Mouse (Mus musculus) skeletal muscle tissue, adult 2 months (tissue): ENCODE measurements around the gene Nt5dc1.
"Not testable (repeated sequence)": the region's sequence is repeated elsewhere in the genome, so short reads cannot be mapped to it uniquely, and the experiment has no call there.

Experiments used
- DNase-seq: peaks from one replicate; pipeline ENCODE4 v3.0.0-alpha.2; 2012; ENCODE audit warnings: low read depth, low spot score

Nt5dc1 gene

DNA sequence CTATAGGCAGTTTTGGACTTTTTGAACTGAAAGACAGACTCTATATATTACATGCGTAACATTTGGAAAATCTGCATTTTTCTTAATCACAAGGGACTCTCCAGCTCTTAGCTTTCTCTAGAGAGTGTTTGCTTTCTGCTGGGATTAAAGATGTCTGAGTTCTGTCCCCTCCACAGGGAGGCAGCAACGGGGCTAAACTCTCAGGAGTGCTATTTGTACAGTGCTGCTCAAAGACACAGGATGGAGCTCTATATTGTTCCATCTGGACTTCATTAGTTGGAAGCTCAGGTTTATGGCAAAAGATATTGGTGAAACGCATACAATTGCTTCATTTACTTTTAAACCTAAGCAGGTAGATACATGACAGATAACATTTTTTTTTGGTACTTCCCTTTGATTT, 105.8 kb downstream of the Nt5dc1 start:
- DNase-seq: no peak

DNA sequence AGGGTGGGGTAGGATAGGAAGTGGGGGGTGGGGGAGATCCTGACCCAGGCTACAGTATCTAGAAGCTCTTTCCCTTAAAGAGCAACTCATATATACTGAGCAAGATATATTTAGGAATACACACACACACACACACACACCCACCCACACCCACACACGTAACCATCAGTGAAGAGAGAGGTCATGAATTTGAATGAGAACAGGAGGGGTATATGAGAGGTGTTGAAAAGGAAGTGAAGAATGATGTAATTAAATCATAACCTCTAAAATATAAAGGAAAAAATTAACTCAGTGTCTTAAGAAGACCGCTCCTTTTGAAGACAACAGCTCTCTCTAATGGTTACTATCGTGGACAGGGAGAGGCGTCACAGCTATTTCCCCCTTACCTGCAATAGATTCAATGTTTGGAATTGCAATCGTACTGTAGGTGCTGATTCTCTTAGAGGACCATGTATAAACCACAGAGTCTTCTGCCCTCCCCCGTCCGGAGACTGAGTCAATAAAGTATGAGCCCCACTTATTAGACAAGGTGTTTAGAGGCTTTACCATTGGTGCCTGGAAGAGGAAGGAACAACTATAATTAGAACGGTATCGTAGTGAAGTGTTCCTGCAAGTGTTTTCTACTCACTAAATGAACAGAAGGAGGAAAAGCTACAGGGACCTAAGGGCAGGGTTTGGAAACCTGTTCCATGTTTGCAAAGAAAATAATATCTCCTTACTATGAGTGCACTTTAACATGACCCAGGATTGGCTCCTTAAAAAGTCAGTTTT, 108.3 kb downstream of the Nt5dc1 start:
- no peak for DNase-seq

DNA sequence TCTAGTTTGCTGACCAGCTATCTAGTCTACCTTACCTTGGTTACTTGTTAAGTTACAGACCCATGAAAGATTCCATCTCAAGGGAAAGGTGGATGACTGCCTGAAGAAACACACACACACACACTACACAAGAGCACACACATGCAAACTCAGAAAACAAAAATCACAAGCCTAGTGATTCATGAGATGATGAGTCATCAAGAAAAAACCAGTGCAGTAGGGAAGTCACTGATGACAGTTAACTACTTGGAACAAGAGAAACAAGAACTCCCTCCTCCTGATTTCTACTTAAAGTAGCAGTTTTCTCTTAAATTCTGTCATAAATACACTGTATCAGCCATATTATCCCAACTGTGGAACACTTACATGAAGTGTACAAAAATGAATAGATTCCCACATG, 111.3 kb downstream of the Nt5dc1 start:
- DNase-seq: no peak

DNA sequence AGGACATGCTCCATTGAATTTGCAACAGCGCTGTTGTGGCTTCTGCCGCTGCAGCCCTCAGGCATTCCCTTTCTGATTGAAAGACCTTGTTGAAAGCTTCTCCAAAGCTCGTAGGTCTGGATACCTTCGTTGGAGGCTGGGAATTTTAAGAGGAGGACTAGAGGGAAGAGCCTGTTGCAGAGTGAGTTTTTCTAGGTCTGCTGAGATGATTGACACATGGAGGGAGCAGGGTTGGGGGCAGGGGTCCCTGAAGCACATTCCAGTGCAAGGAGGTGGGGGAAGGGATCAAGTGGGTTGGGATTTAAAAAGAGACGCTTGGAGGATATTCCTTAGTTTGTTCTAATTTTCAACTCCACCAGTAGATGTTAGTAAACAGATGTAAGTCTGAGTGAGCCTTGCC, 118.0 kb downstream of the Nt5dc1 start:
- DNase-seq: no peak

DNA sequence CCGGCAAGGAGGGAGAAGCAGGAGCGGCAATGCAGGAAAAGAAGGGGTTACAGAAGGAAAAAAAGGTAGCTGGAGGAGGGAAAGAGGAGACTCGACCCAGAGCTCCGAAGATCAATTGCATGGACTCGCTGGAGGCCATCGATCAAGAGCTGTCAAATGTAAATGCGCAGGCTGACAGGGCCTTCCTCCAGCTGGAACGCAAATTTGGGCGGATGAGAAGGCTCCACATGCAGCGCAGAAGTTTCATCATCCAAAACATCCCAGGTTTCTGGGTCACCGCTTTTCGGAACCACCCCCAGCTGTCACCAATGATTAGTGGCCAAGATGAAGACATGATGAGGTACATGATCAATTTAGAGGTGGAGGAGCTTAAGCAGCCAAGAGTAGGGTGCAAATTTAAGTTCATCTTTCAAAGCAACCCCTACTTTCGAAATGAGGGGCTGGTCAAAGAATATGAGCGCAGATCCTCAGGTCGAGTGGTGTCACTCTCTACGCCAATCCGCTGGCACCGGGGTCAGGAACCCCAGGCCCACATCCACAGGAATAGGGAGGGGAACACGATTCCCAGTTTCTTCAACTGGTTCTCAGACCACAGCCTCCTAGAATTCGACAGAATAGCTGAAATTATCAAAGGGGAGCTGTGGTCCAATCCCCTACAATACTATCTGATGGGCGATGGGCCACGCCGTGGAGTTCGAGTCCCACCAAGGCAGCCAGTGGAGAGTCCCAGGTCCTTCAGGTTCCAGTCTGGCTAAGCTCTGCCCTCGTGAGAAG, 120.2 kb downstream of the Nt5dc1 start:
- no peak for DNase-seq

DNA sequence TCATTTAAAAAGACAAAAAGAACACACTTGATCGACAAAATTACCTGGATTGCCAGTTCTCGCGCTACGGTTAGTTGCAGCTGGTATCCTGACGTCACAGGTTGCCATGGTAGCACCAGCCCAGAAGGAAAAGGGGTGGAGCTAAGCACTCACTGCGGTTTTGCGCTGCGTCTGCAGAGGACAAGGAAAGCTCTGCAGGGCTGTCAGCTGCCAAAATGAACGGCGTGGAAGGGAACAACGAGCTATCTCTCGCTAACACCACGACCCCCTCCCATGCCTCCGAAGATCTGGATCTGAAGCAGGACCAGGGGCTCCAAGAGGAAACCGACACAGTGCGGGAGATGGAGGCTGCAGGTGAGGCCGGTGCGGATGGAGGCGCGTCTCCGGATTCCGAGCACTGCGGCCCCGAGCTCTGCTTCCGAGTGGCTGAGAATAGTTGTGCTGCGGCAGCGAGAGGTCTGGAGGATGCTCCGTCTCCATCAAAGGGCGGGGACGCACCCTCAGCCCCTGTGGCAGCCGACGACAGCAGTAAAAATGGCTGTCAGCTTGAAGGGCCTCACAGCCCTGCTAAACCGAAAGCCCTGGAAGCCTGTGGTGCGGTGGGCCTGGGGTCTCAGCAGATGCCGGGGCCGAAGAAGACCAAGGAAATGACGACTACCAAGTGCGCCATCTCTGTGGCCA, 120.9 kb downstream of the Nt5dc1 start, which contains the start of gene Tspyl4:
Gene Tspyl4 (plus strand): TSS at position 144 of the 681 bp plus-strand sequence.
- peak; percentile 93 for DNase-seq

DNA sequence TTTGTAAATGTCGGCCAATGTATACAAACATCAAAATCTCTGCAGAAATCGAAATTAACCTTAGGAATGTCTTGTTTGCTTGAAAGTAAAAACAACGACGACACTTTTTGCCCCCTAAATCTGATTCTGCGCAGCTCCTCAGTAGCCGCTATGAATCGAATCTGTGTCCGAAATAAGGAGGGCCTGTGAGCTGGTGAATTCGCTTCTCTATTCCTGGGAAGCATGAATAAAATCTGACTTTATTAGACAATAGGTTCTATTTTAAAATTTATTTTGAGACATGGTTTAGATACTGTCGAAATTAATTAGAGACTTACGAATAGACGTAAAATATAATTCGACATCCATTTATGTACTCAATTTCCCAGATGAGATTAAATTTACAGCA, 121.4 kb downstream of the Nt5dc1 start:
- no peak for DNase-seq

DNA sequence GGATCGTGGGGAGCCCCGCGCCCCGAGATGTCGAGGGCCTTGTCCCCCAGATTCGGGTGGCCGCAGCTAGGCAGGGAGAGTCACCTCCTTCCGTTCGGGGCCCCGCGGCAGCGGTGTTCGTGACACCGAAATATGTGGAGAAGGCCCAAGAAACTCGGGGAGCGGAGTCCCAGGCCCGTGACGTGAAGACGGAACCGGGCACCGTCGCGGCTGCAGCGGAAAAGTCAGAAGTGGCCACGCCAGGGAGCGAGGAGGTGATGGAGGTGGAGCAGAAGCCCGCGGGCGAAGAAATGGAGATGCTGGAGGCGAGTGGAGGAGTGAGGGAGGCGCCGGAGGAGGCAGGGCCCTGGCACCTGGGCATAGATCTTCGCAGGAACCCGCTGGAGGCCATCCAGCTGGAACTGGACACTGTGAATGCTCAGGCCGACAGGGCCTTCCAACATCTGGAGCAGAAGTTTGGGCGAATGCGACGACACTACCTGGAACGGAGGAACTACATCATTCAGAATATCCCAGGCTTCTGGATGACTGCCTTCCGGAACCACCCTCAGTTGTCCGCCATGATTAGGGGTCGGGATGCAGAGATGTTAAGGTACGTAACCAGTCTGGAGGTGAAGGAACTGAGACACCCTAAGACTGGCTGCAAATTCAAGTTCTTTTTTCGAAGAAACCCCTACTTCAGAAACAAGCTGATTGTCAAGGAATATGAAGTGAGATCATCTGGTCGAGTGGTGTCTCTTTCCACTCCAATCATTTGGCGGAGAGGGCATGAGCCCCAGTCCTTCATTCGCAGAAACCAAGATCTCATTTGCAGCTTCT, 135.7 kb downstream of the Nt5dc1 start:
- DNase-seq: no peak

DNA sequence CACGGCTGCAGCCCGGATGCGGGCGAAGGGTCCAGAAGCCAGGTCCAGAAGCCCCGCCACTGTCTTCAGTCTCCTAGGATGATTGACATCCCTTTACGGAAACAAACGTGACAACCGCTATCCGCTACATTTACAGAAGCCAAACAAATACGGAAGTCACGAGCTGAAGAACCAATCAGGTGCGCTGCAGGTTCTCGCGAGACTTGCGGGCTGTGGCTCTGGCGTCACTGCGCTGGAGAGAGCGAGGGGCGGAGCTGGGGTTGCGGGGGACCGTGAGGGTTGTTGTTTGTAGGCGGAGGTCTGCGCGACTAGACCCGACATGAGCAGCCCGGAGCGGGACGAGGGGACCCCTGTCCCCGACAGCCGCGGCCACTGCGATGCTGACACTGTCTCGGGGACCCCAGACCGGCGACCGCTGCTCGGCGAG, 136.4 kb downstream of the Nt5dc1 start, which contains the start of gene Tspyl1:
Gene Tspyl1 (plus strand): TSS at position 229 of the 427 bp plus-strand sequence.
- DNase-seq: peak; percentile 98

DNA sequence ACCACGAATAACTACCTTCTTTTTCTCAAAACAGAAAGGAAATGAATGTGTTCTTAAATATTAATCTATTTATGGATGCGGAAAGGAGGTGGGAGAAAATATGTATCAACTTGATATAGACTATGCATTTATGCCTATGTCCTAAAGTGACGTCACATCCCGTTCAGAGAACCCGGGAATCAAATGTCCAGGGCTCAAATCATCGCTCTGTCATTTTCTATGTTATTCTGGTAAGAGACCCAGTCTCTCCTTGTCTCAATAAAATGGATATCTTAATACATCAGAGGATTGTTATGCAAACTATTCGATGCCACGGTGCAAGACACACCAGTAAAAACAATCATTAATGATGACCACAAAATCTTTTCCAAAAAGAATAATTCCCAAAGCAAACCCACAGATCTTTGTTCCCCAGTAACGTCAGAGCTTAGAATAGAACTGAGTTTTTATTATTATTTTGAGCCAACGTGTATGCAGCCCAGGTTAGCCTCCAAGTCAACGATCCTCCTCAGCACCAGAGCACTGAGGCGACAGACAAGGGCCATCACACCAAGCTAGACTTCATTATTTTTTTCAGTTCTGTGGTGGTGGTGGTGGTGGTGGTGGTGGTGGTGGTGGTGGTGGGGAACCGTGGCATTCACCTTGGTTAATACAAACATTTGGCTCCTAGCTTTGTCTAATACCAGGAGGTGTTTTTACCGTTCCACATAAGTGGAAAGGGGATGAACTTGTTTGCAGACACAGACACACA, 137.0 kb downstream of the Nt5dc1 start:
- no peak for DNase-seq

DNA sequence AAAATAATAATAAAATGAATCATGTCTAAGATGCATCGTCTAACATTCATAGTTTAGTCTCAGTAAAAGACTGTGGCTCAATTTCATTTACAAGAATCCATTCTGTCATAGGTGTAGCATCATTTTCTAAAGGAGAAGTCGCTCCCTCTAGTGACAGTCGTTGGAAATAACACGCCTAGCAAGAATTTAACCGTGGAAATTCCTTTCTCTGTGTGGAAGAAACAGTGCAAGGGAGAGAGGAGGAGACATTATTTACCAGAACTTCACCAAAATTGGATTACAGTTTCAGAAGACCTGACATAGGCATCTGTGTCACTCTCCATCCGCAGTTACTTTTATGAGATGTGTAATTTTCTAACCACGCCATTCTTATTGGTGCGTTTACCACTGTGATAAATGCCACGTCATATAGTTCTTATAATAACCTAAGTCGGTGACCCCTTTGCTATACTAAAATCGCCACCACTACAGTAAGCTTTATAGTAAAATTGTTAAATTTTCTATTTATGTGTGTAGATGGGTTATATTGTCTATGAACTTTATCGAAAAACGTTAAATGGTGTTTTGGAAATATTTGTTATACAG, 137.7 kb downstream of the Nt5dc1 start:
- DNase-seq: peak; percentile 43

DNA sequence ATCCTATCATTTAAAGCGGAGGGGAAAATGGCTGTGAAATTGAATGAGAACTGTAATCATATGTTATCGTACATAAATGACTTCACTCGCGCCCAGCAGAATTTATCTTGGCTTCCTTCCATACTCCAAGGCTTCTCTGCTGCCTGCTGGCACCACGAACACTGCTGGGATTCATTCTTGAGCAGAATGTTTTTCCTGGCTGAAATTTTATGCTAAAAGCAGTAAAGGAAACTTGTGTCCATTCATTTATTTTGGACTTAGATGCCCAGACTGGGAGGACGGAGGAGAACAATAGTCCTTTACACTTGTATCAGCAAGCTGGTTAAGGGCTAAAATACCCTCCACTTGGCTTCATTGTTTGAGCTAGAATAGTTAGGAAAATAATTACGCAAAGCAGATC, 146.7 kb downstream of the Nt5dc1 start:
- DNase-seq: no peak

DNA sequence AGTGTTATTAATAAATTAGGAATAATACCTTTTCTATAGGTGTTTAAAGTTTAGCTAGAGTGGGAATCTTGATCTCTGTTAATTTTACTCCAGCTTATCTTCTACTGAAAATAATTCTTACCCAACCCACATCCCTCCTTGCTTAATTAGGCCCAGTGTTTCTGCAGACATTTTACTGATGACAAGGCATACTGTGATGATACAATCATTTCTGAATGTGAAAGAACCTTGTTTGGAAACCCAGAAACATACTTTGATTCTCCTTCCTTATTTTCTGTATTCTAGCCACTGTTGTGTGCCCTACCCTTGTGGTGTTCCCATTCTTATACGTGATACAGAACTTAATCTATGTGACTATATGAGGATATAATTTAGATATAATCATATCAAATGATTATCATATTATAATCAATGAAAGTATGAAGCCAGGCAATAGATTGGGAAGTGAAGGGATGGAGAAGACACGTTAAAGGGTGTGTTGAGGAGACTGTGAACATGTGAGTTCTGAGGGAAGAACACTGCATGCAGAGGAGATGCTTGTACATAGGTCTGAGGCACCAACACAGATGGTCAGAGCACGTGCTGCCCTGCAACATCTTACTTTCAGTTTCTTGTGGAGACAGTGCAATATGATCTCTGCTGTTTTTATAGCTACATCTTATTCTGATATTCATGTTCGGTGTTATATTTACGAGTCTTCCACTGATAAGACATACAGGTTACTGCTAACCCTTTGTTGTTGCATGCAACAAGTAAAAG, 150.9 kb downstream of the Nt5dc1 start:
- no peak for DNase-seq

DNA sequence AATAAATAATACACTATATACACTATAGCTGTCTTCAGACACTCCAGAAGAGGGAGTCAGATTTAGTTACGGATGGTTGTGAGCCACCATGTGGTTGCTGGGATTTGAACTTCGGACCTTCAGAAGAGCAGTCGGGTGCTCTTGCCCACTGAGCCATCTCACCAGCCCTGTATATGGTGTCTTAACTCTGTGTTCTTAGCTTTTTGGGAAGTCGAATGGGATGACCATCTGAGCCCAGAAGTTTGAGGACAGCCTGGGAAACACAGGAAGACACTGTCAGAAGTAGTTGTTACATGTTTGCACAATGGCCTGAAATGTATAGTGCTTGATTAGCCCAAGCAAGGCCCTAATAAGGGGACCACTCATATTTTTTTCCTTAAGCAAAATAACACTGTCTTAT, 153.2 kb downstream of the Nt5dc1 start:
- no peak for DNase-seq

DNA sequence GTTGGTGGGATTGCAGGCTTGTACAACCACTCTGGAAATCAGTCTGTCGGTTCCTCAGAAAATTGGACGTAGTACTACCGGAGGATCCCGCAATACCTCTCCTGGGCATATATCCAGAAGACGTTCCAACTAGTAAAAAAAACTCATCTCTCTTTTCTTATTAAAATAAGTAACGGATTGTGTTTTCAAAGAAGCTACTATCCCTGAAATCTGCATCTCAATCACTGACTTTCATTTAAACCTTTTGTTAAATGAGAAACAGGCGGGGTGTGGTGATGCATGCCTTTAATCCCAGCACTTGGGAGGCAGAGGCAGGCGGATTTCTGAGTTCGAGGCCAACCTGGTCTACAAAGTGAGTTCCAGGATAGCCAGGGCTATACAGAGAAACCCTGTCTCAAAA, 165.5 kb downstream of the Nt5dc1 start:
- DNase-seq: not testable (repeated sequence)

DNA sequence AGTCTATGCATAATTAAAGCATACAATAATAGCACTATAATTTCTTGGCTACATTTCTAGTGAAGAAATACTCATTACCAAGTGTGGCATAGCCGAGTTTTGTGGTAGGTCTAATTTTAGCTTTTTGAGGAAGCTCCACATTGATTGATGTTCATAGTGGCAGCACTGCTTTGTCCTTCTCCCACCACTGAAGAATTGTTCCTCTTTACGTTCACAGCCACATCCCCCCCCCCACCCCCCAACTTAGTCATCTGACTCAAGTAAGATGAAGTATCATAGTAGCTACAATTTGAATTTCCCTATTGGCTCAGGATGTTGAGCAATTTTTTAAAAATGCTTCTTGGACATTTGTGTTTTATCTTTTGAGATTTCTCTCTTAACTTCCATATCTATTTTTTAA, 168.8 kb downstream of the Nt5dc1 start:
- peak; percentile 29 for DNase-seq

DNA sequence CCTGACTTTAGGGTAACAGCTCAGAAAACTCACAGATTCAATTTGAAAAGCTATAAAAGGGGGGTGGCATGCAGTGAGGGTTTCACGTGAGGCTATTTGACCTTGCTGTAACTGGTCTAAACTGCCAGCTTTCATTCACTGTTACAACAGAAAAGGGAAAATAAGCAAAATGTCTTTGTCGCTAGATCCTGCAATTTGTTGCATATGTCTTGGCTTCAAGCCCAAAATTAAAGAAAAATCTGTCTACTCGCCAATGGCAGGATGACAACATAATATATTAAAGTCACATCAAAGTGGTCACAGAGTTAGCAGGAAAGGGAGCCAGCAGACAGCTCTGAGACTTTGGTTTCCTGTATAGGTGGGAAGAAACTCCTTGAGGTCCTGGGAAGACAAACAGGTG, 170.6 kb downstream of the Nt5dc1 start:
- DNase-seq: no peak

DNA sequence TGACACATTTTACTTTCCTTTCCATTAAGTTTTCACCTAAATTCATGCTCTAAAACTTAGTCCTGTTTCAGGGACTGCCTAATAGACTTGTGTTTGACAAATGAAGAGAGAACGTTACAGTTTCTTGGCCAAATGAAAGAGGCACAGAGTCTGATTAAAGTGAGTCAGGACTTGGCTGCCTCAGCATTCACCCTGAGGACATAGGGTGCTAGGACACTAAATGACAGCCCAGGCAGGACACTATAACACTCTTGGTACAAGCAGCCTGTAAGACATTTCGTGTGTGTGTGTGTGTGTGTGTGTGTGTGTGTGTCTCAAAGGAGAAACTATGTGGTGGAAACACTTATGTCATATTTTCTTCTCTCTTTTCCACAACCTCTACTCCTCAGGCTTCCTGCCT, 172.2 kb downstream of the Nt5dc1 start:
- no peak for DNase-seq

DNA sequence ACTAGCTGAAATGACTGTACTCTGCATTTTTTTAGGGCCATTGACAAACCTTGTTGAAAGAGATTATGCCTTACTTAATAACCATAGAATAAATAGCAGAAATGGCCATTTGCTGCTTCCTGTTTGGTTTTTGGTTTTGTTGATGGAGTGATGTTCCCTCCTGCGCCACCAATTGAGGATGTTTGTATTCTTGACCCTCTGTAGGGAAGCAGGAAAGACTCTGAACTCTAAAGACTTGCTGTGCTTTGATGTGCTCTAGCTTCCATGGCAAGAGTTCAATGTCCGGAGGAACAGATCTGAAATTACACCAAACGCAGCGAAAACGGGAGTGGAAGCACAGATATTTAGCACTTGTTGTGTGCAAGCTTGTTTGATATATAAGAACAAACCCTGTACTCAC, 173.6 kb downstream of the Nt5dc1 start:
- no peak for DNase-seq

DNA sequence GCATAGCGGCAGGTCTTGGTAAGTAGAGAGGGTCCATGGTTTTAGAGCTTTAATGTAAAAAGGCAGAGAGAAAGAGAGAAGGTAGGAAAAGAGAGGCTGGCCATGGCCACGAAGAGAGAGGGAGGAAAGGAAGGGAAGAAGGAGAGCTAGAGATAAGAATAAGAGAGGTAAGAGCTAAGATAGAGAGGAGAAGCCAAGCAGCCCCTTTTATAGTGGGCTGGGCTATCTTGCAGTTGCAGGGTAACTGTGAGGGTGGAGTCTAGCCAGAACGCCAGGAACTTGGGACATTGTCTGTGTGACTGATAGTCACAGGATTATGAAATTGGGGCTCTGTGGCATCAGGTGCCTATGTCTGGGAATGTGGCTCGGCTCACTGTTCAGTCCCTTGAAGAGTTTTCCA, 179.8 kb downstream of the Nt5dc1 start:
- no peak for DNase-seq
